Mouse (Mus musculus) midbrain, embryonic 14.5 days (tissue): Measurements from ENCODE around the gene Crybb3. TPM values are rescaled to one million over a fixed set of nuclear protein-coding genes. Genes with fewer than 3 reads are reported as not detected.

Experiments used
- ATAC-seq: fragments of 200-750 bp; cut with Nextera tagmentation; 2 replicates; pipeline ENCODE4 v1.8.0; 2017; ENCODE audit warnings: moderate number of reproducible peaks, moderate library complexity; ENCODE audit not compliant: low FRiP score, low TSS enrichment
- DNase-seq: peaks from one replicate; pipeline ENCODE4 v3.0.0-alpha.2; 2015
- H3K27ac ChIP-seq: fragments of 300-500 bp; sonication (generic); replicated peaks from 2 replicates; pipeline ENCODE4 v1.5.1; 2014; ENCODE audit warnings: mild to moderate bottlenecking, low read depth, low read length, moderate library complexity
- H3K27me3 ChIP-seq: fragments of 300-500 bp; sonication (generic); 2 replicates; pipeline ENCODE4 v1.6.1; 2014; ENCODE audit warnings: low read length, control low read depth, mixed read lengths; ENCODE audit not compliant: control insufficient read depth, insufficient read depth
- H3K36me3 ChIP-seq: fragments of 300-500 bp; sonication (generic); 2 replicates; pipeline ENCODE4 v1.6.1; 2014; ENCODE audit warnings: low read length, control low read depth; ENCODE audit not compliant: control insufficient read depth, insufficient read depth
- H3K4me1 ChIP-seq: fragments of 300-500 bp; sonication (generic); 2 replicates; pipeline ENCODE4 v1.6.1; 2014; ENCODE audit warnings: mild to moderate bottlenecking, antibody characterized with exemption, low read length, control low read depth; ENCODE audit not compliant: control insufficient read depth, insufficient read depth
- H3K4me2 ChIP-seq: fragments of 300-500 bp; sonication (generic); 2 replicates; pipeline ENCODE4 v1.6.1; 2014; ENCODE audit warnings: mild to moderate bottlenecking, low read length, moderate library complexity
- H3K4me3 ChIP-seq: fragments of 300-500 bp; sonication (generic); replicated peaks from 2 replicates; pipeline ENCODE4 v1.5.1; 2014; ENCODE audit warnings: low read depth, low read length
- H3K9ac ChIP-seq: fragments of 300-500 bp; sonication (generic); replicated peaks from 2 replicates; pipeline ENCODE4 v1.6.1; 2014; ENCODE audit warnings: mild to moderate bottlenecking, low read length, moderate library complexity
- H3K9me3 ChIP-seq: fragments of 300-500 bp; sonication (generic); 2 replicates; pipeline ENCODE4 v1.6.1; 2016; ENCODE audit warnings: low read length, control low read depth, mixed read lengths; ENCODE audit not compliant: control insufficient read depth
- WGBS: fragments of 180-500 bp; shearing (Covaris S2); extraction: QIAGEN DNeasy Blood & Tissue Kit; methylation state at CpG from one replicate; pipeline ENCODE4 v1.1.7; 2014; 5-methylcytosine and 5-hydroxymethylcytosine counted together
- polyA plus RNA-seq: library from polyadenylated mRNA; unstranded; fragments of >200 nt; fragmentation: Nextera tagmentation; extraction: Ambion mirVana; gene quantifications from 2 replicates; pipeline ENCODE4 v1.2.1, GENCODE M21; 2014

Crybb3 gene
- polyA plus RNA-seq, 1 experiment from 2014 or later: 0.70 TPM

DNA sequence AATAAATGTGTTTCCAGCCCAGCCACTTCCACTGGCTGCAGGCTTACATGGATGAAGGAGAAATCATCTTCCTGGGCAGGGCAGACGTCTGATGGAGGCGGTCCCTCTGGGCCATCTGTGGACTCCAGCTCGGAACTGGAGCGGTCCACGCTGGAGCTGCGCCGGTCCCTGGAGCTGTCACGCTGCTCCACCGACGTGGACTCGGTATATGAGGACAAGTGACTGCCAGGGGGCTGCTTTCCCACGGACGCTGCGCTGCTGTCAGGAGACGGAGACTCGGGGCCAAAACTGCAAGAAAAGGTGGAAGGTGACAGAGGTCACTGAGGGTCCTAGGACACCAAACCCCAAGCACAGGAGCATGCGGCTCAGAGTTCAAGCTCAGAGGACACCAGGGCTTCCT is 16.2 kb upstream of the Crybb3 start:
- no peaks in the 10 kb centered on the region for H3K9me3 ChIP-seq
- no peak overlapping the region for H3K4me2 ChIP-seq
- peaks cover 5% of the 10 kb centered on the region for H3K4me1 ChIP-seq
- no peak overlapping the region for H3K4me3 ChIP-seq
- H3K27me3 ChIP-seq: no peaks in the 10 kb centered on the region
- ATAC-seq (no peak), DNase-seq (no peak)
- no peaks in the 10 kb centered on the region for H3K36me3 ChIP-seq
- 93% methylated on average over 17 of the region's 17 CpGs for WGBS
- no peak overlapping the region for H3K9ac ChIP-seq
- no peak overlapping the region for H3K27ac ChIP-seq

DNA sequence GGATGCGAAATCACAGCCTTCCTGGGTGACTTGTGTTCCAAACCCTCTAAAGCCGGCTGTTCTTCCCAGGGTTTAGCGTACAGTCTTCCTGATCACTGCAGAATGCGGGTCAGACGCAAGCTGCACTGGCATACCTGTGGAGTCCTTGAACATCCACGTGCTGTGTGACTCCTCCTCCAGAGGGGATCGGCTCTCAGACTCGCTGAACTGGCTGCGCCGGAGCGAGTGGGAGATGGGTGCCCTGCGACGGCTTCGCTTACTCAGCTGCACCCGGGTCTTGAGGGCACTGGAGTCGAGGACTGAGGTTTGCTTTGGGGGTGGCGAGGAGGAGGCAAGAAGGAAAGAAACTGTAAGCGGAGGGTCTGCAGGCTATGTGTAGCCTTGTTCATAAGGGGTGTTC is 14.1 kb upstream of the Crybb3 start:
- Histone ChIP-seq H3K9ac (no peak overlapping the region), H3K4me3 (no peak overlapping the region), H3K27me3 (no peaks in the 10 kb centered on the region), H3K4me2 (no peak overlapping the region), H3K9me3 (no peaks in the 10 kb centered on the region), H3K4me1 (no peaks in the 10 kb centered on the region), H3K36me3 (no peaks in the 10 kb centered on the region), H3K27ac (no peak overlapping the region)
- 95% methylated on average over 18 of the region's 18 CpGs for WGBS
- no peak for ATAC-seq
- DNase-seq: no peak

DNA sequence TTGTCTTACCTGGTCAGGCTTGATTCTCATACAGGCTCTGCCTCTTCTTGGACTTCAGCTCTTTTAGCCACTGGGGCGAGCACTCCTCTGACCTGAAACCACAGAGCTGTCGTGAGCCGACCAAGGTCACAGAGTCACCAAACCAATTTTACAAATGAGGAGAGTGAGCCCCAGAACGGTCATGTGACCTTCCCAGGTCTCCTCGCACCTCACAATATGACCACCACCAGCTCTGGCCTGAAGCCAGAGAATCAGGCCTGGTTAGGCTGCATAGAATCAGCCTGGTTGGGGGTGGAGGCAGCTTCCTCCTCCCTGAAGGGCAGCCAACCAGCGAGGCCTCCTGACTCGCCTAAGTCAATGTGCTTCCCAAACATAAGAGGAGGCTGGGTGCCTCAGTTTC is 11.0 kb upstream of the Crybb3 start:
- no peaks in the 10 kb centered on the region for H3K4me1 ChIP-seq
- no peak overlapping the region for H3K4me2 ChIP-seq
- H3K4me3 ChIP-seq: no peak overlapping the region
- H3K36me3 ChIP-seq: no peaks in the 10 kb centered on the region
- no peak overlapping the region for H3K9ac ChIP-seq
- WGBS: 84% methylated on average over 7 of the region's 7 CpGs
- no peak overlapping the region for H3K27ac ChIP-seq
- H3K27me3 ChIP-seq: no peaks in the 10 kb centered on the region
- DNase-seq (no peak), ATAC-seq (no peak)
- H3K9me3 ChIP-seq: no peaks in the 10 kb centered on the region

DNA sequence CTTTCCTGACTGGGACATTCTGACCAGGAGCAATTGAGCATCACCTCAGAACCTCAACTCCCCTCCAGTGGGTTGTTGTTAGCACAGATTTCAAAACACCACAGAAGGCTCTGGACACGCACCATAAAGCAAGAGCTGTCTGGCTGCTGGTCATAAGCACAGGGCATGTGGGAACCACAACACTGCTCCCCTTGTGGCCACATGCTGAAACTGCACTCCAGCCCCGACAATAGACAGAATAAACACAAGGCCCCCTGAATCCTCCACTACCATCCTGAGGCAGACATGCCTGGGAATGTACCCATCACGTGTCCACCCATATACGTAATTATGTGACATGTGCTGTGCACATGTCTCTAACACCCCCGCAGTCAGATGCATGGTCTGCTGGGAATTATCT is 9.8 kb upstream of the Crybb3 start:
- Histone ChIP-seq H3K4me1 (no peaks in the 10 kb centered on the region), H3K9me3 (no peaks in the 10 kb centered on the region), H3K27me3 (no peaks in the 10 kb centered on the region), H3K9ac (no peak overlapping the region), H3K27ac (no peak overlapping the region), H3K36me3 (no peaks in the 10 kb centered on the region), H3K4me2 (no peak overlapping the region), H3K4me3 (no peak overlapping the region)
- 54% methylated on average over 5 of the region's 5 CpGs for WGBS
- DNase-seq (peak; percentile 75), ATAC-seq (peak; percentile 37; the same call in 1 of the 2 replicates)

DNA sequence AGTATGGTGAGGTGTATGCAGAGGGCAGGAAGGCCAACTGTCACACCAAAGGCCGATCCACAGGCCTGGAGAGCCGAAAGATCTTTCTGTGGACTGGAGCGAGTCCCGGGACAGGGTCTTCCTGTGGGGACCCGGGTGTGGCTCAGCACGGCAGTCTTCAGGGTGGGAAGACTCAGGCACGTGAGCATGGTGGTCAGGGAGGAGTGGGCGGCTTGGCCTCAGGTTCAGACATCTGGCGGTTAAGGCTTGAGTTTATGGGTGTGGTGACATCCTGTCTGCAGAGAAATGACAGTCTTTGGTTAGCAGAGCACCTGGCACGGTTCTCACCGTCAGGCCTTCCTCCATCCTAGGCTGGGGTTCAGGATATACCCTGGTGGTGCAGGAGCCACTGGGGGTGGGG is 9.4 kb upstream of the Crybb3 start:
- Histone ChIP-seq H3K4me1 (no peaks in the 10 kb centered on the region), H3K27me3 (no peaks in the 10 kb centered on the region), H3K4me3 (no peak overlapping the region), H3K36me3 (no peaks in the 10 kb centered on the region), H3K4me2 (no peak overlapping the region), H3K9me3 (no peaks in the 10 kb centered on the region), H3K9ac (no peak overlapping the region), H3K27ac (no peak overlapping the region)
- ATAC-seq (no peak), DNase-seq (no peak)
- 96% methylated on average over 11 of the region's 11 CpGs for WGBS

DNA sequence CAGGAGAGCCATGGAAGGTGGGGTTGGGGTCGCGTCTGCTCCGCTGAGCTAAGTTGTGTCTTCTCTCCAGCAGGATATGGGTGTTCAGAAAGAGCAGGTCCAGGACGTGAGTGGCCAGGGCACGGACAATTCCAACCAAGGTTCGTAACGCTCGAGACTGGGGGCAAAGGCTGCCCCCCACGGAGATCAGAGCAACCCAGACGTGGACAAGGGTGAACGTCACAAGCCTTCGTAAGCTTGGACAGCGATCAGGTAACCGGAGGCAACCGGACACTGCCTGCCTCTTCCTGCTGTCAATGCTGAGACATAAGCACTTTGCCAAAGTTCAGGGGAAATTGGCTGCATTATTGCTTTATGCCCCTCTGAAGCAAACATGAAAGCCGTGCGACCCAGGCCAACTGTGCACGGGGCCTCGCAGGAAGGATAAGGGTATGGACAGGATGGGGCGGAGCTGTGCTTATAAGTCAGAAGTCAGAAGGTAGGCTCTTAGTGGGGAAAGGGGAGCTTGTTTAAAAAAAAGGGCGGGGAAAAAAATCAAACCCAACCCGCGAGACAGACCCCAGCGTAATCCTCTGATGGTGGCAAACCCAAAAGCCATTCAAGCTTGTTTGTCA is 8.8 kb upstream of the Crybb3 start:
- no peaks in the 10 kb centered on the region for H3K9me3 ChIP-seq
- H3K4me3 ChIP-seq: no peak overlapping the region
- no peak overlapping the region for H3K27ac ChIP-seq
- H3K9ac ChIP-seq: no peak overlapping the region
- H3K27me3 ChIP-seq: no peaks in the 10 kb centered on the region
- ATAC-seq (no peak), DNase-seq (no peak)
- no peak overlapping the region for H3K4me2 ChIP-seq
- no peaks in the 10 kb centered on the region for H3K4me1 ChIP-seq
- 89% methylated on average over 24 of the region's 24 CpGs for WGBS
- H3K36me3 ChIP-seq: no peaks in the 10 kb centered on the region

DNA sequence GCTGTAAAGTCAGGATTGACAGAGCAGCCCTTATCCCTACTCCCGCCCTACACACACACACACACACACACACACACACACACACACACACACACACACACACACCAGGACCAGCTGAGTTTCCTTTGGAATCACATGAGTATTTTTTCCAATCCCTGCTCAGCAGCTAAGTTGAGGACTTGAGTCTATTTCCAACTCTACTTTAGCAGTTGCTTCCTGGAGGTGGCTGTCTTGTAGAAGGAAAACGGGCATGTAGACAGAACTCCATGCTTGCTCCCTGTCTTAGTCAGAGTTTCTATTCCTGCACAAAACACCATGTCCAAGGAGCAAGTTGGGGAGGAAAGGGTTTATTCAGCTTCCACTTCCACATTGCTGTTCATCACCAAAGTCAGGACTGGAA is 6.1 kb upstream of the Crybb3 start:
- DNase-seq (no peak), ATAC-seq (no peak)
- H3K27me3 ChIP-seq: no peaks in the 10 kb centered on the region
- H3K9me3 ChIP-seq: no peaks in the 10 kb centered on the region
- no peak overlapping the region for H3K9ac ChIP-seq
- H3K27ac ChIP-seq: no peak overlapping the region
- no peaks in the 10 kb centered on the region for H3K36me3 ChIP-seq
- 84% methylated on average over 2 of the region's 2 CpGs for WGBS
- no peaks in the 10 kb centered on the region for H3K4me1 ChIP-seq
- no peak overlapping the region for H3K4me3 ChIP-seq
- no peak overlapping the region for H3K4me2 ChIP-seq

DNA sequence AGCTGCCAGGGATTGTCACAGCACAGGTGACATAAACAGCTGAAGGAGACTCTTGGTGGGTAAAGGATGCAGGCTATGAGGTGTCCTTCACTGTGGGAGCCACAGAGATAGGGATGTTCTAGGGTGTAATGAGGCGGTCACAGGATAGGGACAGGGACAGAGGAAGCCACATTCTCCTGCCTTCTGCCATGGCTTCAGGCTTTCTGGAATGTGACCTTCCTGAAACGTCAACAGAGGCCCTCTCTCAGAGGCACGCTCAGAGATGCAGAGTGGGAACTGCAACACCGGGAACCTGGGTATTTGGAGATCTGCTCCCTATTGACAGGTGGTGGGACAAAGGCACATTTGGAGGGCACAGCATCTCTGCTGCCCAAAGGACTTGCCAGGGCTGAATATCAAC is 5.6 kb upstream of the Crybb3 start:
- H3K36me3 ChIP-seq: no peaks in the 10 kb centered on the region
- H3K27me3 ChIP-seq: no peaks in the 10 kb centered on the region
- DNase-seq (no peak), ATAC-seq (no peak)
- no peak overlapping the region for H3K4me3 ChIP-seq
- no peaks in the 10 kb centered on the region for H3K4me1 ChIP-seq
- no peak overlapping the region for H3K9ac ChIP-seq
- no peak overlapping the region for H3K27ac ChIP-seq
- WGBS: 58% methylated on average over 4 of the region's 4 CpGs
- H3K4me2 ChIP-seq: no peak overlapping the region
- no peaks in the 10 kb centered on the region for H3K9me3 ChIP-seq

DNA sequence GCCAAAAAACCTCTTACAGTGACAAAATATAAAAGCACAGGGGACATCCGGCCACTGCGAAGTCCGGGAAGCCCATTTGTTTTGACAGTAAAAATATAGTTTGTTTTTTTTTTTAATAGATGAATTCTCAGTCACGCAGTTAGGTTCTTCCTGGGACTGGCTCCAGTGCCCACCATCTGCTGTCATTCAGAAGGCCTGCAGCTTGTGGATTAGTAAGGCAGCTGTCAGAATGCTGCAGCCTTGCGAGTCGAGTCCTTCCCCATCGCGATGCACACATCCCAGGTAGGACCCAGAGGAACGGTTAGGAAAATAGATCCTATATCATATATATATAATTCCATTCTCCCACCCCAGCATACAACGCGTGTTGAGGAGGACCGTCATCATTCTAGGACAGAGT is 5.1 kb upstream of the Crybb3 start:
- Histone ChIP-seq H3K9ac (no peak overlapping the region), H3K4me3 (no peak overlapping the region), H3K4me1 (no peaks in the 10 kb centered on the region), H3K9me3 (no peaks in the 10 kb centered on the region), H3K27ac (no peak overlapping the region), H3K27me3 (no peaks in the 10 kb centered on the region), H3K4me2 (no peak overlapping the region), H3K36me3 (no peaks in the 10 kb centered on the region)
- 70% methylated on average over 12 of the region's 12 CpGs for WGBS
- DNase-seq (no peak), ATAC-seq (no peak)
